Mouse (Mus musculus) ovary, adult 2 months (tissue): ENCODE results near the gene Plxna2. TPM values are rescaled to one million over a fixed set of nuclear protein-coding genes. Genes with fewer than 3 reads are reported as not detected.

Experiments
- polyA plus RNA-seq: library from polyadenylated mRNA; depleted of rRNA; stranded (reverse); fragments of >200 nt; gene quantifications from 2 replicates; pipeline ENCODE4 v1.2.3, GENCODE M21; 2012; rRNA removed

Gene Plxna2
- 8.9 and 9.4 TPM in 2 replicates for polyA plus RNA-seq

DNA sequence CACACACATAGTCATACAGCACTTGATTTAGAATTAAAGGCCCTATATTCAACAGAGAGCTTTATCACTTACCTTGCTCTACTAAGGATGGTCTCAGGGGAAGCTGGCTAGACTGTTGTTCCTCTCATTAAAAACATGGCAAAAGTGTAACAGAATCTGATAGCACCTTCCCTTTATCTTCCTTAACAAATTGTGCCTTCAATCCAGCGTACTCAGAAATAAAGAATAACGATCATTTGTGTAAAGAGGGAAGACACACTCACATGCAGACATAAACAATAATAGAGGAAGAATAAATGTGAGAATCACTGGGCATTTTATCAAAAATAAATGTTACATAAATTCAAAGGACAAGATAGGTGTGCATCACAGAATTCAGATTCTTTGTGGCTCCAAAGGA is at the start of gene Plxna2:
Plxna2 (plus strand) TSS at position 301 of the 400 bp plus-strand sequence.

